8 mouse cellular contexts compared by ENCODE assay signal in the genomic region with DNA sequence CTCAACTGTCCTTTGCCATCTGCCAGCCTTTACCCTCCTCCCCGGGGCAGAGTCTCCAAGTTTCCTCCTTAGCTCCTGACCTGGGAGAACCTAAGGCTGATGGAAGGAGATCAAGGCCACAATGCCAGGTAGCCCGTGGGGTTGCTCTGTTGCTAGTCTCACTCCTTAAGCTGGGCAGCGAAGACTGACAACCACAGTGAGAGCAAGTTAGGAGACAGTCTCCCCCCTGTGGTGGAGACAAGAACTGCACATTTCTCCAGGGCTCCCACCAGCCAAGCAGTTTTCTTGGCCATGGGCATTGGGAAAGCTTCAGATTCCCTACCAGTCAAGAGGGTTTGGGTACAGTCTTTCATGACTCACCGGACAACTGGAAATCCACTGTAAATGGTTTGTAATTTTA. TPM values are rescaled to one million over a fixed set of nuclear protein-coding genes. Genes with fewer than 3 reads are reported as not detected.
DNase-seq lines count a peak whose midpoint lies in the region; ATAC-seq and TF ChIP-seq lines count a peak whose summit lies in the region.

No protein-coding gene starts in this region.

- peak; percentile 83 for DNase-seq in hindbrain, embryonic 11.5 days (ENCODE audit: low spot score)
- DNase-seq in adrenal gland, postnatal 10 days, result peak; percentile 86
- peak; percentile 49 for DNase-seq in embryo, embryonic 11.5 days (ENCODE audit: low read depth, low spot score)
- DNase-seq in heart, postnatal 4 days, result peak; percentile 81
- peak; percentile 49 to 66 for DNase-seq in left cerebral cortex, postnatal 36 days (ENCODE audit: low spot score in 2 of 2)
- DNase-seq in midbrain, postnatal 0 days (ENCODE audit: low spot score), result peak; percentile 47
- DNase-seq in stomach, postnatal 0 days (ENCODE audit: low spot score), result peak; percentile 76

- no peak overlapping the region for H3K4me2 ChIP-seq in hindbrain, embryonic 11.5 days (replicated peaks; ENCODE audit: low read depth, low read length)
- H3K4me2 ChIP-seq in hindbrain, embryonic 12.5 days (replicated peaks), result no peak overlapping the region
- H3K4me2 ChIP-seq in midbrain, postnatal 0 days (ENCODE audit: low read depth, low read length, poor library complexity, severe bottlenecking), result no peak overlapping the region
- no peak overlapping the region for H3K4me2 ChIP-seq in stomach, postnatal 0 days (replicated peaks; ENCODE audit: low read depth)

- WGBS in hindbrain, embryonic 11.5 days, result 50% methylated on average over 4 of the region's 4 CpGs
- WGBS in hindbrain, embryonic 12.5 days, result 40% methylated on average over 4 of the region's 4 CpGs
- 48% methylated on average over 4 of the region's 4 CpGs for WGBS in midbrain, postnatal 0 days
- 40% methylated on average over 4 of the region's 4 CpGs for WGBS in stomach, postnatal 0 days

- peak; percentile 73 for TF ChIP-seq CTCF in midbrain, postnatal 0 days (IDR thresholded peaks at IDR 0.05)
- peak; percentile 91 for TF ChIP-seq CTCF in stomach, postnatal 0 days (IDR thresholded peaks at IDR 0.05; ENCODE audit: low read depth)

- no peak for ATAC-seq in hindbrain, embryonic 11.5 days (ENCODE audit: low FRiP score)
- no peak for ATAC-seq in hindbrain, embryonic 12.5 days (ENCODE audit: low FRiP score)
- ATAC-seq in midbrain, postnatal 0 days (ENCODE audit: low FRiP score), result no peak
- ATAC-seq in stomach, postnatal 0 days (ENCODE audit: low FRiP score, low TSS enrichment), result peak; percentile 62; the same call in 1 of the 2 replicates

- no peaks in the 10 kb centered on the region for H3K36me3 ChIP-seq in hindbrain, embryonic 11.5 days (ENCODE audit: control insufficient read depth, insufficient read depth, low read length)
- no peaks in the 10 kb centered on the region for H3K36me3 ChIP-seq in hindbrain, embryonic 12.5 days
- H3K36me3 ChIP-seq in midbrain, postnatal 0 days (ENCODE audit: insufficient read depth, low read length), result no peaks in the 10 kb centered on the region
- no peaks in the 10 kb centered on the region for H3K36me3 ChIP-seq in stomach, postnatal 0 days (ENCODE audit: control insufficient read depth, insufficient read depth, low read length)

- H3K4me3 ChIP-seq in hindbrain, embryonic 11.5 days (ENCODE audit: low read depth, low read length), result no peak overlapping the region
- H3K4me3 ChIP-seq in hindbrain, embryonic 12.5 days, result no peak overlapping the region
- H3K4me3 ChIP-seq in midbrain, postnatal 0 days (ENCODE audit: low read depth, low read length), result no peak overlapping the region
- H3K4me3 ChIP-seq in stomach, postnatal 0 days (ENCODE audit: low read depth, low read length), result no peak overlapping the region

- no peak overlapping the region for H3K27ac ChIP-seq in hindbrain, embryonic 11.5 days (ENCODE audit: low read depth, low read length)
- no peak overlapping the region for H3K27ac ChIP-seq in hindbrain, embryonic 12.5 days
- no peak overlapping the region for H3K27ac ChIP-seq in midbrain, postnatal 0 days (ENCODE audit: low read depth, low read length)
- H3K27ac ChIP-seq in stomach, postnatal 0 days (replicated peaks), result no peak overlapping the region

- TF ChIP-seq EP300 in stomach, postnatal 0 days (optimal IDR thresholded peaks at IDR 0.05), result no peak

- intact Hi-C loops in left cerebral cortex, postnatal 36 days (cut with DNase I), result no loop called here

- H3K9me3 ChIP-seq in hindbrain, embryonic 11.5 days (ENCODE audit: control insufficient read depth, low read length), result no peaks in the 10 kb centered on the region
- H3K9me3 ChIP-seq in hindbrain, embryonic 12.5 days (replicated peaks), result no peaks in the 10 kb centered on the region
- no peaks in the 10 kb centered on the region for H3K9me3 ChIP-seq in midbrain, postnatal 0 days (ENCODE audit: low read length)
- no peaks in the 10 kb centered on the region for H3K9me3 ChIP-seq in stomach, postnatal 0 days (ENCODE audit: control insufficient read depth, low read length)

- no peak overlapping the region for H3K9ac ChIP-seq in hindbrain, embryonic 11.5 days (ENCODE audit: low read depth, low read length)
- no peak overlapping the region for H3K9ac ChIP-seq in hindbrain, embryonic 12.5 days
- H3K9ac ChIP-seq in midbrain, postnatal 0 days (replicated peaks; ENCODE audit: low read length, poor library complexity, severe bottlenecking), result no peak overlapping the region
- H3K9ac ChIP-seq in stomach, postnatal 0 days (ENCODE audit: low read length), result no peak overlapping the region

- H3K27me3 ChIP-seq in hindbrain, embryonic 11.5 days (ENCODE audit: control insufficient read depth, insufficient read depth, low read length), result no peaks in the 10 kb centered on the region
- H3K27me3 ChIP-seq in hindbrain, embryonic 12.5 days, result no peaks in the 10 kb centered on the region
- no peaks in the 10 kb centered on the region for H3K27me3 ChIP-seq in midbrain, postnatal 0 days (ENCODE audit: insufficient read depth, low read length)
- no peaks in the 10 kb centered on the region for H3K27me3 ChIP-seq in stomach, postnatal 0 days (ENCODE audit: control insufficient read depth, insufficient read depth, low read length)

- H3K4me1 ChIP-seq in hindbrain, embryonic 11.5 days (replicated peaks; ENCODE audit: control insufficient read depth, insufficient read depth, low read length), result no peaks in the 10 kb centered on the region
- no peaks in the 10 kb centered on the region for H3K4me1 ChIP-seq in hindbrain, embryonic 12.5 days
- H3K4me1 ChIP-seq in midbrain, postnatal 0 days (ENCODE audit: insufficient read depth, low read length), result no peaks in the 10 kb centered on the region
- H3K4me1 ChIP-seq in stomach, postnatal 0 days (replicated peaks; ENCODE audit: control insufficient read depth, insufficient read depth), result no peaks in the 10 kb centered on the region

RNA-seq across cellular contexts. Expression of a gene that starts 7.2 kb away (rescaled TPM):
- not detected in 2 replicates for polyA plus RNA-seq in hindbrain, embryonic 11.5 days (2014; fragmentation: Nextera tagmentation; extraction: Ambion mirVana)
- not detected in 2 replicates for polyA plus RNA-seq in hindbrain, embryonic 12.5 days (2016; fragmentation: Nextera tagmentation; extraction: Ambion mirVana)
- not detected for total RNA-seq in adrenal gland, postnatal 10 days (2021)
- total RNA-seq in heart, postnatal 4 days (2021), result not detected
- not detected for total RNA-seq in left cerebral cortex, postnatal 36 days (2021)
- not detected in 2 replicates for total RNA-seq in midbrain, postnatal 0 days (2014; rRNA removed)
- polyA plus RNA-seq in midbrain, postnatal 0 days (2015; fragmentation: Nextera tagmentation; extraction: Ambion mirVana), result not detected in 2 replicates
- polyA plus RNA-seq in stomach, postnatal 0 days (2015; fragmentation: Nextera tagmentation; extraction: Ambion mirVana), result 0.10 TPM in 1 of 2 replicates, not detected in the other

RNA-seq across cellular contexts. Expression of a gene that starts 16.5 kb away (rescaled TPM):
- 11.0 and 12.3 TPM in 2 replicates for polyA plus RNA-seq in hindbrain, embryonic 11.5 days (2014; fragmentation: Nextera tagmentation; extraction: Ambion mirVana)
- polyA plus RNA-seq in hindbrain, embryonic 12.5 days (2016; fragmentation: Nextera tagmentation; extraction: Ambion mirVana), result 13.1 and 13.6 TPM in 2 replicates
- 10 to 100 TPM; 21.0 to 27.3 TPM for total RNA-seq in adrenal gland, postnatal 10 days (2021)
- 10 to 100 TPM; 19.1 to 22.7 TPM for total RNA-seq in heart, postnatal 4 days (2021)
- total RNA-seq in left cerebral cortex, postnatal 36 days (2021), result 10 to 100 TPM; 33.4 to 34.6 TPM
- total RNA-seq in midbrain, postnatal 0 days (2014; rRNA removed), result 46.2 and 52.6 TPM in 2 replicates
- polyA plus RNA-seq in midbrain, postnatal 0 days (2015; fragmentation: Nextera tagmentation; extraction: Ambion mirVana), result 17.7 and 19.1 TPM in 2 replicates
- polyA plus RNA-seq in stomach, postnatal 0 days (2015; fragmentation: Nextera tagmentation; extraction: Ambion mirVana), result 4.5 and 5.0 TPM in 2 replicates

RNA-seq across cellular contexts. Expression of a gene that starts 49.3 kb away (rescaled TPM):
- 12.3 and 13.5 TPM in 2 replicates for polyA plus RNA-seq in hindbrain, embryonic 11.5 days (2014; fragmentation: Nextera tagmentation; extraction: Ambion mirVana)
- 14.4 TPM in 2 replicates for polyA plus RNA-seq in hindbrain, embryonic 12.5 days (2016; fragmentation: Nextera tagmentation; extraction: Ambion mirVana)
- total RNA-seq in adrenal gland, postnatal 10 days (2021), result 1 to 10 TPM; 6.2 to 8.8 TPM
- total RNA-seq in heart, postnatal 4 days (2021), result 1 to 10 TPM; 5.5 to 6.7 TPM
- total RNA-seq in left cerebral cortex, postnatal 36 days (2021), result 1 to 10 TPM; 4.0 to 5.1 TPM
- total RNA-seq in midbrain, postnatal 0 days (2014; rRNA removed), result 2.8 and 6.0 TPM in 2 replicates
- polyA plus RNA-seq in midbrain, postnatal 0 days (2015; fragmentation: Nextera tagmentation; extraction: Ambion mirVana), result 4.8 and 4.9 TPM in 2 replicates
- 5.8 and 5.9 TPM in 2 replicates for polyA plus RNA-seq in stomach, postnatal 0 days (2015; fragmentation: Nextera tagmentation; extraction: Ambion mirVana)
